Mouse (Mus musculus) liver, embryonic 14.5 days (tissue): ENCODE measurements around the gene Matn3.

Source experiments
- CTCF ChIP-seq: IDR thresholded peaks from 2 replicates; pipeline ENCODE4 v1.5.1; 2016; ENCODE audit warnings: antibody characterized with exemption, low read depth, control low read depth
- EP300 ChIP-seq: IDR thresholded peaks from 2 replicates; pipeline ENCODE4 v1.6.1; 2016; ENCODE audit warnings: antibody characterized with exemption, low read depth

- no peak for TF ChIP-seq EP300
- TF ChIP-seq CTCF: no peak
Measured at GRCm38 (mm10) chr12:9020986-9021385, 73.3 kb downstream of the Matn3 start.
